25 mouse cellular contexts compared by ENCODE assay signal in the genomic region with DNA sequence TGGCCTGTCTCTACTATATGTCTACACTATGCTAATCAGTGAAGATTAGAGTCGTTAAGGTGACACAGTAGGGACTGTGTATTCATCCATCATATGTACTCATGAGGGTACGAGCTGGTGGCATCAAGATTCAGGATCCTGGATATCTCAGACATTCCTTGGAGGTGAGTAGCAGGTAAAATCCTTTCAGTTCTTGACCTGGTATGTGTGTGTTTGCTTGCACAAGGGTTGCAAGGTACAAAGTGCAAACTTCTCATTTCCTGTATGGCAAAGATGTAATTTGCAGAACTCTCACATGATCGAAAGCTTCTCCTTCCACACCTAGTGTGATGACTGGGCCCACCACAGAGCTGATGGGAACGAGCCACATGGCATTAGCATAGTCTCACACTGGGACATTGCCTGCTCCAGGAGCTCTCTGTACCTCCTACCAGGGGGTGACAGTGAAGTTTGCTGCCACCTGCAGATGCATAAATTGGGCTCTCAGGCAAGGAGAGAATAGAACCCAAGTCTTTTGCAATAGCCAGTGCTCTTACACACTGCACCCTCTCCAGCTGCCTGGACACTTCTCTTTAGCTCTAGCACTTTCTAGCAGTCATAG. TPM values are rescaled to one million over a fixed set of nuclear protein-coding genes. Genes with fewer than 3 reads are reported as not detected.
DNase-seq lines count a peak whose midpoint lies in the region; ATAC-seq and TF ChIP-seq lines count a peak whose summit lies in the region.
"Had no signal": no experiment of that assay in that cellular context is flagged by ENCODE, and none has a peak within 500 bp of the region (broad histone marks: within the 10 kb centered on the region; RNA-seq: fewer than 3 reads in every experiment).

No protein-coding gene starts in this region.

- H3K4me3 ChIP-seq in hindbrain, postnatal 0 days (ENCODE audit: low read length) = no peak overlapping the region
- no peak overlapping the region for H3K4me3 ChIP-seq in hindbrain, embryonic 16.5 days (ENCODE audit: low read length)
- H3K4me3 ChIP-seq in intestine, embryonic 14.5 days (ENCODE audit: low read depth, low read length) = no peak overlapping the region
- H3K4me3 ChIP-seq in liver, embryonic 14.5 days (ENCODE audit: insufficient read depth in 1 of 2, low read depth in 2 of 2, low read length in 2 of 2) = no peak overlapping the region
- H3K4me3 ChIP-seq in stomach, postnatal 0 days (ENCODE audit: low read depth, low read length) = no peak overlapping the region
- H3K4me3 ChIP-seq: embryonic facial prominence, embryonic 15.5 days; heart, adult 2 months; heart, embryonic 15.5 days; hindbrain, embryonic 15.5 days; left cerebral cortex, adult 2 months; limb, embryonic 10.5 days; midbrain, embryonic 10.5 days; neural tube, embryonic 12.5 days had no signal

- H3K27ac ChIP-seq in hindbrain, postnatal 0 days = no peak overlapping the region
- no peak overlapping the region for H3K27ac ChIP-seq in hindbrain, embryonic 16.5 days (ENCODE audit: low read depth, low read length)
- H3K27ac ChIP-seq in intestine, embryonic 14.5 days (ENCODE audit: low read depth) = no peak overlapping the region
- no peak overlapping the region for H3K27ac ChIP-seq in liver, embryonic 14.5 days
- no peak overlapping the region for H3K27ac ChIP-seq in stomach, postnatal 0 days (replicated peaks)
- H3K27ac ChIP-seq: embryonic facial prominence, embryonic 15.5 days; heart, adult 2 months; heart, embryonic 15.5 days; hindbrain, embryonic 15.5 days; left cerebral cortex, adult 2 months; limb, embryonic 10.5 days; midbrain, embryonic 10.5 days; neural tube, embryonic 12.5 days had no signal

- no peak for DNase-seq in hindbrain, postnatal 0 days (ENCODE audit: low spot score)
- peak; percentile 55 for DNase-seq in intestine, embryonic 14.5 days (ENCODE audit: low spot score)
- no peak for DNase-seq in liver, embryonic 14.5 days (ENCODE audit: low read depth in 3 of 3, low spot score in 3 of 3)
- DNase-seq in stomach, postnatal 0 days (ENCODE audit: low spot score) = peak; percentile 34
- no peak for DNase-seq in T-cell, adult 2 months (ENCODE audit: low spot score)
- no peak for DNase-seq in right cerebral cortex, adult 2 months (ENCODE audit: low spot score in 2 of 2)
- DNase-seq: adrenal gland, postnatal 10 days; cerebellum, adult 11-12 months; gastrocnemius, postnatal 14 days; heart, adult 2 months; heart, postnatal 4 days; kidney, postnatal 36 days; lung, adult 2 months; lung, postnatal 4 days; thymus, adult 18-20 months had no signal

- 0 out of 2 replicates have a peak, but pooled peaks have one; percentile 2 for TF ChIP-seq CTCF in hindbrain, postnatal 0 days (IDR thresholded peaks at IDR 0.05; ENCODE audit: low read depth)
- TF ChIP-seq CTCF in liver, embryonic 14.5 days (IDR thresholded peaks at IDR 0.05; ENCODE audit: low read depth) = no peak
- TF ChIP-seq CTCF in stomach, postnatal 0 days (IDR thresholded peaks at IDR 0.05; ENCODE audit: low read depth) = no peak

- no peaks in the 10 kb centered on the region for H3K27me3 ChIP-seq in hindbrain, postnatal 0 days (ENCODE audit: insufficient read depth, low read length)
- no peaks in the 10 kb centered on the region for H3K27me3 ChIP-seq in hindbrain, embryonic 16.5 days (replicated peaks; ENCODE audit: control insufficient read depth, insufficient read depth, low read length)
- no peaks in the 10 kb centered on the region for H3K27me3 ChIP-seq in intestine, embryonic 14.5 days (replicated peaks; ENCODE audit: control insufficient read depth, insufficient read depth, low read length)
- H3K27me3 ChIP-seq in liver, embryonic 14.5 days (ENCODE audit: control insufficient read depth, insufficient read depth, low read length) = no peaks in the 10 kb centered on the region
- no peaks in the 10 kb centered on the region for H3K27me3 ChIP-seq in stomach, postnatal 0 days (ENCODE audit: control insufficient read depth, insufficient read depth, low read length)
- H3K27me3 ChIP-seq: embryonic facial prominence, embryonic 15.5 days; heart, embryonic 15.5 days; hindbrain, embryonic 15.5 days; neural tube, embryonic 12.5 days had no signal

- H3K4me2 ChIP-seq in hindbrain, postnatal 0 days (ENCODE audit: low read depth, low read length) = no peak overlapping the region
- no peak overlapping the region for H3K4me2 ChIP-seq in hindbrain, embryonic 16.5 days (ENCODE audit: low read length)
- H3K4me2 ChIP-seq in intestine, embryonic 14.5 days (ENCODE audit: low read length) = no peak overlapping the region
- H3K4me2 ChIP-seq in liver, embryonic 14.5 days (ENCODE audit: low read depth) = no peak overlapping the region
- no peak overlapping the region for H3K4me2 ChIP-seq in stomach, postnatal 0 days (replicated peaks; ENCODE audit: low read depth)
- H3K4me2 ChIP-seq: embryonic facial prominence, embryonic 15.5 days; heart, embryonic 15.5 days; hindbrain, embryonic 15.5 days; neural tube, embryonic 12.5 days had no signal

- no peaks in the 10 kb centered on the region for H3K9me3 ChIP-seq in hindbrain, postnatal 0 days (ENCODE audit: low read length)
- H3K9me3 ChIP-seq in hindbrain, embryonic 16.5 days (ENCODE audit: control insufficient read depth, low read length) = no peaks in the 10 kb centered on the region
- no peaks in the 10 kb centered on the region for H3K9me3 ChIP-seq in intestine, embryonic 14.5 days (ENCODE audit: control insufficient read depth, low read length)
- no peaks in the 10 kb centered on the region for H3K9me3 ChIP-seq in liver, embryonic 14.5 days (ENCODE audit: control insufficient read depth, low read length)
- H3K9me3 ChIP-seq in stomach, postnatal 0 days (ENCODE audit: control insufficient read depth, low read length) = no peaks in the 10 kb centered on the region
- H3K9me3 ChIP-seq: embryonic facial prominence, embryonic 15.5 days; heart, embryonic 15.5 days; hindbrain, embryonic 15.5 days; limb, embryonic 10.5 days; midbrain, embryonic 10.5 days; neural tube, embryonic 12.5 days had no signal

- no peak overlapping the region for H3K9ac ChIP-seq in hindbrain, postnatal 0 days (replicated peaks; ENCODE audit: low read length)
- H3K9ac ChIP-seq in hindbrain, embryonic 16.5 days (ENCODE audit: low read depth, low read length) = no peak overlapping the region
- H3K9ac ChIP-seq in intestine, embryonic 14.5 days (ENCODE audit: low read length) = no peak overlapping the region
- H3K9ac ChIP-seq in liver, embryonic 14.5 days (replicated peaks) = no peak overlapping the region
- no peak overlapping the region for H3K9ac ChIP-seq in stomach, postnatal 0 days (ENCODE audit: low read length)
- H3K9ac ChIP-seq: embryonic facial prominence, embryonic 15.5 days; heart, embryonic 15.5 days; hindbrain, embryonic 15.5 days; neural tube, embryonic 12.5 days had no signal

- no peak for TF ChIP-seq EP300 in liver, embryonic 14.5 days (IDR thresholded peaks at IDR 0.05; ENCODE audit: low read depth)
- no peak for TF ChIP-seq EP300 in stomach, postnatal 0 days (optimal IDR thresholded peaks at IDR 0.05)

- no peaks in the 10 kb centered on the region for H3K4me1 ChIP-seq in hindbrain, postnatal 0 days (ENCODE audit: insufficient read depth, low read length)
- H3K4me1 ChIP-seq in hindbrain, embryonic 16.5 days (ENCODE audit: control insufficient read depth, insufficient read depth, low read depth, low read length) = no peaks in the 10 kb centered on the region
- H3K4me1 ChIP-seq in intestine, embryonic 14.5 days (replicated peaks; ENCODE audit: control insufficient read depth, insufficient read depth, low read length) = no peaks in the 10 kb centered on the region
- no peaks in the 10 kb centered on the region for H3K4me1 ChIP-seq in liver, embryonic 14.5 days (replicated peaks; ENCODE audit: control insufficient read depth in 2 of 2, insufficient read depth in 2 of 2, low read length in 1 of 2)
- H3K4me1 ChIP-seq in stomach, postnatal 0 days (replicated peaks; ENCODE audit: control insufficient read depth, insufficient read depth) = no peaks in the 10 kb centered on the region
- H3K4me1 ChIP-seq: embryonic facial prominence, embryonic 15.5 days; heart, embryonic 15.5 days; hindbrain, embryonic 15.5 days; limb, embryonic 10.5 days; midbrain, embryonic 10.5 days; neural tube, embryonic 12.5 days had no signal

- WGBS in hindbrain, postnatal 0 days = 82% methylated on average over 4 of the region's 4 CpGs
- WGBS in hindbrain, embryonic 16.5 days = 84% methylated on average over 4 of the region's 4 CpGs
- whole genome bisulfite sequencing in intestine, embryonic 14.5 days = 75% methylated on average over 4 of the region's 4 CpGs
- 65% methylated on average over 4 of the region's 4 CpGs for WGBS in liver, embryonic 14.5 days (ENCODE audit: insufficient replicate concordance)
- 63% methylated on average over 4 of the region's 4 CpGs for WGBS in stomach, postnatal 0 days

- H3K36me3 ChIP-seq in hindbrain, postnatal 0 days (ENCODE audit: insufficient read depth, low read length) = peaks cover 39% of the 10 kb centered on the region
- H3K36me3 ChIP-seq in hindbrain, embryonic 16.5 days (ENCODE audit: control insufficient read depth, insufficient read depth, low read length) = peaks cover 22% of the 10 kb centered on the region
- peaks cover 51% of the 10 kb centered on the region for H3K36me3 ChIP-seq in intestine, embryonic 14.5 days (ENCODE audit: control insufficient read depth, insufficient read depth, low read length)
- peaks cover 48% of the 10 kb centered on the region for H3K36me3 ChIP-seq in liver, embryonic 14.5 days (replicated peaks; ENCODE audit: control insufficient read depth, insufficient read depth, low read depth)
- H3K36me3 ChIP-seq in stomach, postnatal 0 days (ENCODE audit: control insufficient read depth, insufficient read depth, low read length) = peaks cover 10% of the 10 kb centered on the region

- no peak for ATAC-seq in hindbrain, postnatal 0 days
- no peak for ATAC-seq in hindbrain, embryonic 16.5 days
- ATAC-seq in intestine, embryonic 14.5 days (replicated peaks; ENCODE audit: low FRiP score, low TSS enrichment, low read depth) = peak; percentile 38
- peak; percentile 34; the same call in 1 of the 2 replicates for ATAC-seq in liver, embryonic 14.5 days (ENCODE audit: insufficient read depth)
- peak; percentile 90 for ATAC-seq in stomach, postnatal 0 days (ENCODE audit: low FRiP score, low TSS enrichment)

RNA-seq across cellular contexts. Expression of gene Kif28, which starts 1.4 kb away (rescaled TPM):
- not detected in 2 replicates for total RNA-seq in hindbrain, postnatal 0 days (2014; rRNA removed)
- 0.06 TPM in 1 of 2 replicates, not detected in the other for polyA plus RNA-seq in hindbrain, postnatal 0 days (2015; fragmentation: Nextera tagmentation; extraction: Ambion mirVana)
- polyA plus RNA-seq in hindbrain, embryonic 16.5 days (2015; fragmentation: Nextera tagmentation; extraction: Ambion mirVana) = 0.10 TPM in 1 of 2 replicates, not detected in the other
- polyA plus RNA-seq in intestine, embryonic 14.5 days (2014; fragmentation: Nextera tagmentation; extraction: Ambion mirVana) = not detected in 2 replicates
- 0.01 and 0.02 TPM in 2 replicates for polyA plus RNA-seq in liver, embryonic 14.5 days (2012; rRNA removed)
- polyA plus RNA-seq in liver, embryonic 14.5 days (2014; fragmentation: Nextera tagmentation; extraction: Ambion mirVana) = not detected in 2 replicates
- polyA plus RNA-seq in stomach, postnatal 0 days (2015; fragmentation: Nextera tagmentation; extraction: Ambion mirVana) = not detected in 2 replicates
- total RNA-seq: adrenal gland, postnatal 10 days had no signal
- polyA plus RNA-seq: forebrain, embryonic 11.5 days; kidney, embryonic 14.5 days had no signal

RNA-seq across cellular contexts. Expression of gene Gm10518, which starts 59.5 kb away (rescaled TPM):
- 0.89 TPM in 1 of 2 replicates, not detected in the other for total RNA-seq in hindbrain, postnatal 0 days (2014; rRNA removed)
- 0.11 TPM in 1 of 2 replicates, not detected in the other for polyA plus RNA-seq in hindbrain, postnatal 0 days (2015; fragmentation: Nextera tagmentation; extraction: Ambion mirVana)
- 0.13 TPM in 1 of 2 replicates, not detected in the other for polyA plus RNA-seq in hindbrain, embryonic 16.5 days (2015; fragmentation: Nextera tagmentation; extraction: Ambion mirVana)
- 0.17 and 0.28 TPM in 2 replicates for polyA plus RNA-seq in intestine, embryonic 14.5 days (2014; fragmentation: Nextera tagmentation; extraction: Ambion mirVana)
- not detected in 2 replicates for polyA plus RNA-seq in liver, embryonic 14.5 days (2012; rRNA removed)
- 0.29 and 0.37 TPM in 2 replicates for polyA plus RNA-seq in liver, embryonic 14.5 days (2014; fragmentation: Nextera tagmentation; extraction: Ambion mirVana)
- polyA plus RNA-seq in stomach, postnatal 0 days (2015; fragmentation: Nextera tagmentation; extraction: Ambion mirVana) = 0.10 TPM in 1 of 2 replicates, not detected in the other
- total RNA-seq: adrenal gland, postnatal 10 days; gastrocnemius, postnatal 14 days; heart, adult 2 months; heart, postnatal 4 days had no signal
- polyA plus RNA-seq: heart, adult 2 months; heart, embryonic 15.5 days; lung, adult 2 months had no signal

RNA-seq across cellular contexts. Expression of gene Ahctf1, which starts 59.8 kb away (rescaled TPM):
- total RNA-seq in hindbrain, postnatal 0 days (2014; rRNA removed) = 16.3 and 18.5 TPM in 2 replicates
- polyA plus RNA-seq in hindbrain, postnatal 0 days (2015; fragmentation: Nextera tagmentation; extraction: Ambion mirVana) = 9.6 and 9.9 TPM in 2 replicates
- polyA plus RNA-seq in hindbrain, embryonic 16.5 days (2015; fragmentation: Nextera tagmentation; extraction: Ambion mirVana) = 13.5 and 13.8 TPM in 2 replicates
- 33.1 and 35.1 TPM in 2 replicates for polyA plus RNA-seq in intestine, embryonic 14.5 days (2014; fragmentation: Nextera tagmentation; extraction: Ambion mirVana)
- 19.1 and 25.5 TPM in 2 replicates for polyA plus RNA-seq in liver, embryonic 14.5 days (2012; rRNA removed)
- 19.2 and 26.5 TPM in 2 replicates for polyA plus RNA-seq in liver, embryonic 14.5 days (2014; fragmentation: Nextera tagmentation; extraction: Ambion mirVana)
- polyA plus RNA-seq in stomach, postnatal 0 days (2015; fragmentation: Nextera tagmentation; extraction: Ambion mirVana) = 7.0 and 7.8 TPM in 2 replicates

Comparison
In these comparisons a context has a peak if more than half of its experiments do, and no peak if none do; other contexts are left out.
1. ATAC-seq: peak in intestine, embryonic 14.5 days (single experiment), liver, embryonic 14.5 days (single experiment) and stomach, postnatal 0 days (single experiment); none in hindbrain, postnatal 0 days (single experiment) and hindbrain, embryonic 16.5 days (single experiment).
2. DNase-seq: peak in intestine, embryonic 14.5 days (single experiment) and stomach, postnatal 0 days (single experiment); none in hindbrain, postnatal 0 days (single experiment), liver, embryonic 14.5 days (0 of 3), T-cell, adult 2 months (single experiment) and right cerebral cortex, adult 2 months (0 of 2).